8 mouse cellular contexts compared by ENCODE assay signal in genomic region chr19:22448340-22449288, GRCm38 (mm10).
DNase-seq lines count a peak whose midpoint lies in the region; ATAC-seq lines count a peak whose summit lies in the region.

No protein-coding gene starts in this region.

- no peaks in the 10 kb centered on the region for H3K36me3 ChIP-seq in heart, embryonic 12.5 days
- no peaks in the 10 kb centered on the region for H3K36me3 ChIP-seq in hindbrain, embryonic 10.5 days
- H3K36me3 ChIP-seq in midbrain, embryonic 15.5 days (replicated peaks) = no peaks in the 10 kb centered on the region

- intact Hi-C loops in heart, postnatal 25 days (cut with DNase I) = no loop called here

- no peak for ATAC-seq in heart, embryonic 12.5 days (ENCODE audit: insufficient number of reproducible peaks, low FRiP score)
- peak; percentile 70 for ATAC-seq in midbrain, embryonic 15.5 days (replicated peaks)
- ATAC-seq in megakaryocyte-erythroid progenitor cell, adult 5-6 weeks (replicated peaks; ENCODE audit: low FRiP score, low TSS enrichment, poor library complexity, severe bottlenecking) = no peak

- H3K9me3 ChIP-seq in heart, embryonic 12.5 days (replicated peaks) = no peaks in the 10 kb centered on the region
- H3K9me3 ChIP-seq in hindbrain, embryonic 10.5 days = no peaks in the 10 kb centered on the region
- no peaks in the 10 kb centered on the region for H3K9me3 ChIP-seq in midbrain, embryonic 15.5 days

- no peak for DNase-seq in heart, postnatal 25 days (ENCODE audit: low spot score)
- DNase-seq in cerebellum, postnatal 36 days = peak; percentile 46 to 68
- no peak for DNase-seq in hindbrain, embryonic 10.5 days (ENCODE audit: low spot score)
- no peak for DNase-seq in layer of hippocampus, postnatal 25 days (ENCODE audit: extremely low spot score in 1 of 2, low spot score in 1 of 2)
- DNase-seq in layer of hippocampus, adult 9-10 months (ENCODE audit: low spot score) = no peak

- peaks cover 6% of the 10 kb centered on the region for H3K4me1 ChIP-seq in heart, embryonic 12.5 days (replicated peaks)
- peaks cover 27% of the 10 kb centered on the region for H3K4me1 ChIP-seq in hindbrain, embryonic 10.5 days (replicated peaks)
- H3K4me1 ChIP-seq in midbrain, embryonic 15.5 days = peaks cover 14% of the 10 kb centered on the region; the same call in 1 of the 2 replicates

- 38% methylated on average over 20 of the region's 20 CpGs for WGBS in heart, embryonic 12.5 days
- 30% methylated on average over 20 of the region's 20 CpGs for WGBS in hindbrain, embryonic 10.5 days
- WGBS in midbrain, embryonic 15.5 days = 19% methylated on average over 20 of the region's 20 CpGs

- H3K4me3 ChIP-seq in heart, embryonic 12.5 days = peak overlapping the region; percentile 46
- H3K4me3 ChIP-seq in hindbrain, embryonic 10.5 days = peak overlapping the region; percentile 53
- peak overlapping the region; percentile 57 for H3K4me3 ChIP-seq in midbrain, embryonic 15.5 days

- peak overlapping the region; percentile 84 for H3K4me2 ChIP-seq in heart, embryonic 12.5 days
- H3K4me2 ChIP-seq in midbrain, embryonic 15.5 days = peak overlapping the region; percentile 82

- no peak overlapping the region for H3K9ac ChIP-seq in heart, embryonic 12.5 days
- peak overlapping the region; percentile 64 for H3K9ac ChIP-seq in midbrain, embryonic 15.5 days

- no peak overlapping the region for H3K27ac ChIP-seq in heart, embryonic 12.5 days (ENCODE audit: poor library complexity, severe bottlenecking)
- peak overlapping the region; percentile 70 for H3K27ac ChIP-seq in hindbrain, embryonic 10.5 days
- peak overlapping the region; percentile 74 for H3K27ac ChIP-seq in midbrain, embryonic 15.5 days

- no peaks in the 10 kb centered on the region; the same call in 1 of the 2 replicates for H3K27me3 ChIP-seq in heart, embryonic 12.5 days (replicated peaks)
- H3K27me3 ChIP-seq in hindbrain, embryonic 10.5 days (ENCODE audit: insufficient read depth, poor library complexity, severe bottlenecking) = peaks cover 2% of the 10 kb centered on the region; the same call in 1 of the 2 replicates
- no peaks in the 10 kb centered on the region for H3K27me3 ChIP-seq in midbrain, embryonic 15.5 days (replicated peaks)

Comparison
In these comparisons a context has a peak if more than half of its experiments do, and no peak if none do; other contexts are left out.
1. DNase-seq: peak in cerebellum, postnatal 36 days (2 of 2); none in heart, postnatal 25 days (single experiment), hindbrain, embryonic 10.5 days (single experiment), layer of hippocampus, postnatal 25 days (0 of 2) and layer of hippocampus, adult 9-10 months (single experiment).
2. Peak in every context shown above with its lines, with median percentiles within 50 percentile points of each other: H3K4me3 ChIP-seq.